In genomic region chr16:37973855-37974519, GRCm38 (mm10) we compare ENCODE assay signal across 8 mouse cellular contexts. TPM values are rescaled to one million over a fixed set of nuclear protein-coding genes. Genes with fewer than 3 reads are reported as not detected.
A peak's percentile ranks its signal among the peaks of the same experiment; 100 is the strongest.
DNase-seq lines count a peak whose midpoint lies in the region; ATAC-seq and TF ChIP-seq lines count a peak whose summit lies in the region.

No protein-coding gene starts in this region.

- H3K4me1 ChIP-seq in heart, postnatal 0 days (ENCODE audit: control insufficient read depth, insufficient read depth): no peaks in the 10 kb centered on the region

- peak; percentile 30 for DNase-seq in kidney, postnatal 14 days
- no peak for DNase-seq in kidney, postnatal 36 days
- DNase-seq in heart, postnatal 0 days (ENCODE audit: low spot score): no peak
- peak; percentile 26 for DNase-seq in layer of hippocampus, adult 9-11 months
- DNase-seq in retina, postnatal 1 day: peak; percentile 84
- DNase-seq in adrenal gland, postnatal 25 days: no peak
- no peak for DNase-seq in kidney, adult 18-20 months

- H3K4me2 ChIP-seq in heart, postnatal 0 days (ENCODE audit: low read depth, low read length): no peak overlapping the region

- TF ChIP-seq EP300 in heart, postnatal 0 days (IDR thresholded peaks at IDR 0.05; ENCODE audit: low read depth): no peak

- 31% methylated on average over 11 of the region's 11 CpGs for WGBS in heart, postnatal 0 days

- no peaks in the 10 kb centered on the region for H3K27me3 ChIP-seq in heart, postnatal 0 days (ENCODE audit: control insufficient read depth, insufficient read depth, low read length)

- H3K9ac ChIP-seq in heart, postnatal 0 days (replicated peaks; ENCODE audit: low read depth, low read length): no peak overlapping the region

- no peak overlapping the region for H3K4me3 ChIP-seq in heart, postnatal 0 days (ENCODE audit: low read depth, low read length)

- peak; percentile 33; the same call in 1 of the 2 replicates for ATAC-seq in heart, postnatal 0 days (ENCODE audit: insufficient read depth, low read depth)
- ATAC-seq in granulocyte monocyte progenitor cell, adult 5-6 weeks (replicated peaks; ENCODE audit: poor library complexity, severe bottlenecking): no peak

- H3K27ac ChIP-seq in heart, postnatal 0 days (ENCODE audit: low read depth): peak overlapping the region; percentile 30

- no peak for TF ChIP-seq CTCF in heart, postnatal 0 days (IDR thresholded peaks at IDR 0.05; ENCODE audit: low read depth)

- no peaks in the 10 kb centered on the region for H3K36me3 ChIP-seq in heart, postnatal 0 days (replicated peaks; ENCODE audit: control insufficient read depth, insufficient read depth, low read length)

- no peaks in the 10 kb centered on the region for H3K9me3 ChIP-seq in heart, postnatal 0 days (replicated peaks; ENCODE audit: control insufficient read depth, low read length)

RNA-seq across cellular contexts. Expression of gene Gpr156, which starts 57.7 kb away (rescaled TPM):
- total RNA-seq in heart, postnatal 0 days (2014; rRNA removed; ENCODE audit: low replicate concordance): 0.34 and 0.93 TPM in 2 replicates
- polyA plus RNA-seq in heart, postnatal 0 days (2015; fragmentation: Nextera tagmentation; extraction: Ambion mirVana): 0.04 and 0.10 TPM in 2 replicates
- 0.15 TPM in 1 of 2 replicates, not detected in the other for total RNA-seq in adrenal gland, postnatal 25 days (2021)
- total RNA-seq in granulocyte monocyte progenitor cell, adult 5-6 weeks (2014; fragmentation: Nextera tagmentation): not detected in 2 replicates
- total RNA-seq in granulocyte monocyte progenitor cell, adult 5-6 weeks (2017): not detected in 2 replicates

Comparison
In these comparisons a context has a peak if more than half of its experiments do, and no peak if none do; other contexts are left out.
1. DNase-seq: peak in kidney, postnatal 14 days (single experiment), layer of hippocampus, adult 9-11 months (single experiment) and retina, postnatal 1 day (single experiment); none in kidney, postnatal 36 days (0 of 2), heart, postnatal 0 days (single experiment), adrenal gland, postnatal 25 days (single experiment) and kidney, adult 18-20 months (single experiment).